Comparison of ENCODE assay signal across 22 mouse cellular contexts in the genomic region with DNA sequence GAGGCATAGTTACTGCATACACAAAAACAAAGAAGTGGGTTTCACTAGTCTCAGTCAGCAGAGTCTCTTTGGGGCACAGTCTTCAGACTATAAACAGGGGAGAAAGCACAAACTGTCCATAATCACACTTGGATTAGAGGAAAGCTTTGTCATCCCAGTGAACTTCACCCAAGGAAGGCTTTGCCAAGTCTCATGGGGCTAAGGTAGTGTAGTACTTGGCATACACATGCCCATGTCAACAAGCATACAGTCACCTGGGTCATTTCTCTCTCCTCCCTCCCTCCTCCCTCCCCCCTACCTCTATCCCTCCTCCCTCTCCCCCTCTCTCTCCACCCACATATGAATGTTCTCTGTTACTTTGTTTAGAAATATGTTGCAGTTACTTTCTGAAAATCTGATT.
DNase-seq lines count a peak whose midpoint lies in the region; ATAC-seq and TF ChIP-seq lines count a peak whose summit lies in the region.
"Had no signal": no experiment of that assay in that cellular context is flagged by ENCODE, and none has a peak within 500 bp of the region (broad histone marks: within the 10 kb centered on the region; RNA-seq: fewer than 3 reads in every experiment).

No protein-coding gene starts in this region.

- peak overlapping the region; percentile 48; the same call in 1 of the 2 replicates for H3K27ac ChIP-seq in liver, adult 2 months (replicated peaks; ENCODE audit: insufficient read depth, low read depth, low read length)
- H3K27ac ChIP-seq in liver, embryonic 12.5 days = no peak overlapping the region
- H3K27ac ChIP-seq: forebrain, embryonic 10.5 days; forebrain, embryonic 13.5 days; heart, adult 2 months; heart, embryonic 10.5 days; heart, embryonic 13.5 days; hindbrain, embryonic 14.5 days; hindbrain, postnatal 0 days had no signal

- 0 out of 2 replicates have a peak, but pooled peaks have one; percentile 52 for ATAC-seq in cerebellum, adult (ENCODE audit: insufficient number of reproducible peaks, low FRiP score, low TSS enrichment)
- ATAC-seq in liver, embryonic 12.5 days = no peak
- ATAC-seq: forebrain, embryonic 13.5 days; forebrain, embryonic 16.5 days; hindbrain, postnatal 0 days; Patski had no signal

- H3K9me3 ChIP-seq in liver, embryonic 12.5 days (replicated peaks) = no peaks in the 10 kb centered on the region
- H3K9me3 ChIP-seq: forebrain, embryonic 10.5 days; forebrain, embryonic 13.5 days; heart, embryonic 10.5 days; heart, embryonic 13.5 days had no signal

- H3K9ac ChIP-seq in liver, adult 2 months (ENCODE audit: low read depth, low read length) = no peak overlapping the region
- H3K9ac ChIP-seq in liver, embryonic 12.5 days = no peak overlapping the region
- H3K9ac ChIP-seq: forebrain, embryonic 13.5 days; heart, embryonic 13.5 days; hindbrain, embryonic 14.5 days had no signal

- H3K27me3 ChIP-seq in liver, adult 2 months (ENCODE audit: control insufficient read depth, insufficient read depth, low read length) = no peaks in the 10 kb centered on the region
- no peaks in the 10 kb centered on the region for H3K27me3 ChIP-seq in liver, embryonic 12.5 days (replicated peaks)
- H3K27me3 ChIP-seq: forebrain, embryonic 13.5 days; heart, embryonic 13.5 days; Patski had no signal

- H3K79me2 ChIP-seq in liver, adult 2 months (ENCODE audit: control insufficient read depth, insufficient read depth, low read length) = no peaks in the 10 kb centered on the region; the same call in 1 of the 2 replicates

- peaks cover 1% of the 10 kb centered on the region; the same call in 1 of the 2 replicates for H3K4me1 ChIP-seq in liver, adult 2 months (ENCODE audit: control insufficient read depth, insufficient read depth, low read length)
- no peaks in the 10 kb centered on the region for H3K4me1 ChIP-seq in liver, embryonic 12.5 days
- H3K4me1 ChIP-seq: forebrain, embryonic 10.5 days; forebrain, embryonic 13.5 days; heart, embryonic 10.5 days; heart, embryonic 13.5 days had no signal

- H3K4me2 ChIP-seq in liver, embryonic 12.5 days = no peak overlapping the region
- H3K4me2 ChIP-seq: forebrain, embryonic 13.5 days; heart, embryonic 13.5 days; hindbrain, embryonic 14.5 days had no signal

- no peaks in the 10 kb centered on the region for H3K36me3 ChIP-seq in liver, adult 2 months (ENCODE audit: control insufficient read depth, insufficient read depth, low read length)
- peaks cover 10% of the 10 kb centered on the region; the same call in 1 of the 2 replicates for H3K36me3 ChIP-seq in liver, embryonic 12.5 days

- no peak for TF ChIP-seq CTCF in liver, adult 2 months (IDR thresholded peaks at IDR 0.05; ENCODE audit: low read depth, low read length)

- DNase-seq in cerebellum, adult 9-10 months = no peak
- DNase-seq in kidney, adult 9 months = peak; percentile 19
- no peak for DNase-seq in kidney, adult 8-10 months
- peak; percentile 98 for DNase-seq in liver, adult 2 months (ENCODE audit: extremely low read depth, low read depth, low spot score)
- DNase-seq in MN1 (ENCODE audit: low spot score) = no peak
- DNase-seq: adrenal gland, adult 2 months; adrenal gland, postnatal 14 days; gastrocnemius, postnatal 10 days; gastrocnemius, postnatal 36 days; heart, adult 2 months; heart, postnatal 14 days; heart, postnatal 4 days had no signal

- no peak overlapping the region for H3K4me3 ChIP-seq in liver, adult 2 months (ENCODE audit: insufficient read depth, low read depth, low read length)
- H3K4me3 ChIP-seq in liver, embryonic 12.5 days = no peak overlapping the region
- H3K4me3 ChIP-seq: forebrain, embryonic 10.5 days; forebrain, embryonic 13.5 days; heart, adult 2 months; heart, embryonic 10.5 days; heart, embryonic 13.5 days had no signal

- TF ChIP-seq POLR2A in liver, adult 2 months (IDR thresholded peaks at IDR 0.05; ENCODE audit: extremely low read depth, insufficient read depth, low read length) = no peak

Comparison
In these comparisons a context has a peak if more than half of its experiments do, and no peak if none do; other contexts are left out.
1. DNase-seq: peak in kidney, adult 9 months (single experiment) and liver, adult 2 months (single experiment); none in cerebellum, adult 9-10 months (single experiment), kidney, adult 8-10 months (0 of 2) and MN1 (single experiment).